Mouse (Mus musculus): Measurements from ENCODE around the gene Cpne6.

GRCm38 (mm10) chr14:55557003-55557402 lies 46.8 kb downstream of the Cpne6 start:
- TF ChIP-seq CTCF (conservative IDR thresholded peaks at IDR 0.05 in 1 of 2, IDR thresholded peaks at IDR 0.05 in 1 of 2; ENCODE audit: low read depth in 2 of 2, low read length in 2 of 2) (peak; percentile 48 to 96; a peak in 3 of 4 replicates), POLR2AphosphoS2 (IDR thresholded peaks at IDR 0.05; ENCODE audit: low read depth, low read length) (no peak), USF1 (IDR thresholded peaks at IDR 0.05; ENCODE audit: low read depth, low read length) (no peak), RCOR1 (conservative IDR thresholded peaks at IDR 0.05; ENCODE audit: low read depth, low read length) (no peak), POLR2A (IDR thresholded peaks at IDR 0.05; ENCODE audit: low read depth, low read length) (peak; percentile 47; the same call in 1 of the 2 replicates), RAD21 (IDR thresholded peaks at IDR 0.05; ENCODE audit: low read depth, low read length) (peak; percentile 89)
